Mouse (Mus musculus): ENCODE results near the gene Lmcd1.

DNA sequence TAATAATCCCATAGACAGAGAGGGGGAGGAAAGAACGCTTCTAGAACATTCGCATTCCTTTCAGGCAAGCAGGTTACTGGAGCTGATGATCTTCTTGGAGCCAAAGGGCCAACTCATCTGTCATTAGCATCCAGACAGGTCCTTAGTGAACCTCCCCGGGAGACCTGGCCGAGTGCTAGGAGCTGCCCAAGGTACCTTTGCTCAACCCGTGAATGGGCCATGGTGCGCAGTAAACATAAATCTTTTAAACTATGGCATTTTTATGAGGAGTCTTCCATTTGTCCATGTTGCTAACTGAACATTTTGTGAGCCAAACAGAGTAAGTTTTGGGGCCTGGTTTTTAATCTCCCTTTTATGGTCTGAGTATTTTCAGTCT is 57.7 kb downstream of the Lmcd1 start:
- TF ChIP-seq CTCF (IDR thresholded peaks at IDR 0.05; ENCODE audit: low read depth, low read length) (no peak), POLR2A (IDR thresholded peaks at IDR 0.05; ENCODE audit: borderline replicate concordance, low read depth, low read length) (no peak)
